Mouse (Mus musculus): ENCODE data around the gene Lrpprc. TPM values are rescaled to one million over a fixed set of nuclear protein-coding genes. Genes with fewer than 3 reads are reported as not detected.

The Lrpprc gene
- total RNA-seq, 1 experiment from 2014 or later = 86.6 TPM

DNA sequence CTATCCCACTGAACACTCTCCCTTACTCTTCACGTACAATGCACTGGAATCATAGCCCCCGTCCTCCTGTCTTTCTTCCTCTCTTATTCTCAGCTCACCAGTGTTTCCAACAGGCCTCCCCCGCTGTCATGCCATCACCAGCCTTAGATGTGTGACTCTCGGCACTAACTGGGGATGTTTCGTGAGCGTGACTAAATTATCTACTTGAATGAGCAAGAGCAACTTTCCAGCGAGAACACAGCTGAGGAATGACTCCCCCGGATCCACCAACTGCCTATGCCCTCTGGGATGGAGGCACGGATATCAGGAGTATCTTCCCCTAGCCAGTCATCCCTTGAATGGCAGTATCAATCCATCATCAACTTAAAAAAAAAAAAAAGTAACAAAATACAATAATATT, 66.6 kb downstream of the Lrpprc start:
- ATAC-seq (replicated peaks; ENCODE audit: low read depth, poor library complexity, severe bottlenecking) = no peak

- no peak for ATAC-seq (replicated peaks; ENCODE audit: low read depth, poor library complexity, severe bottlenecking)
Observed at GRCm38 (mm10) chr17:84719105-84719504, 71.5 kb downstream of the Lrpprc start.

DNA sequence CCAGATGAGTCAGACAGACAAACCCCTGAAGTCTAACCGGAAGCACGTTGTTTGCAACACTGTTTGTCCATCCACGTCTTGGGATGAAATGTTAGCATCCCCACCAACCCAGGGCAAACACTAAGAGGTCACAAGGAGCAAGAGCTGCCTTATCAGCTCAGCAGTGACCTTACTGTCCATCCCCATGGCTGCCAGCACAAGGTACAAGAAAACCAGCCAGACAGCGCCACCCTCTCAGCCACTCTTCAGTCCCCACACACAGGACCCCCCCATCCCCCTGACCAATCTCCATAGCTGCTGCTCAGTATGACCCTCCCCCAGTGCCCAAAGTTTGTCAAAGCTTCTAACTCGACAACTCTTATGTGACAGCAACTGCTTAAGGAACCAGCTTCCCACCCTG, 73.2 kb downstream of the Lrpprc start:
- ATAC-seq (replicated peaks; ENCODE audit: low read depth, poor library complexity, severe bottlenecking) = no peak

- no peak for ATAC-seq (replicated peaks; ENCODE audit: low read depth, poor library complexity, severe bottlenecking)
Observed at GRCm38 (mm10) chr17:84716252-84716872, 74.2 kb downstream of the Lrpprc start.

- ATAC-seq (replicated peaks; ENCODE audit: low read depth, poor library complexity, severe bottlenecking) = no peak
Observed at GRCm38 (mm10) chr17:84714930-84715329, 75.7 kb downstream of the Lrpprc start.

DNA sequence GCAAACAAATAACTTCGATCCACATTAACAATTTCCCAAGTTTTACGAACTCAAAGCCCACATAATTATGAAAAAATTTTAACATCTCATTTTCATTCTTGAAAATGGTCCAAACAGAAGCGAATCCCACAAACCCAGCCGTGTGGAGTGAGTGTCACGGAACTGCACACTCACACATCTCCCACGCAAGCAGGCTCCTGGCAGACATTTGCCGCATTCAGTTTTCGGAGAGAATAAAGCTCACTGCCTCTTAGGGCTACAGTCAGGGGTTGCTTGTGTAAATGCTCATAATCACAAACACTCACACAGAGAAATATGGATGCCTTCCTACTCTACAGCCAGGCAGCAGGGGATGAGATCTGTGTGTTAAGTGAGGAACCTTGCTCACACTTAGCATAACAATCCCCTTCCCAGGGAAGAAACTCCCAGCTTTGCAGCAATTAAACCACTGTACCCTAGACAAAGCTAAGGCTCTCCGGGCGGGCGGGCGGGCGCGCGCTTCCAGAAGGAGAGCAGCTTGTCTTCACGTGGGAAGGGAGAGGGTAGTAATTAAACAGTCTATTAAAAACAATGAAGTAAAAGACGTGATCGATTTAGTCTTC, 76.9 kb downstream of the Lrpprc start:
- no peak for ATAC-seq (replicated peaks; ENCODE audit: low read depth, poor library complexity, severe bottlenecking)

DNA sequence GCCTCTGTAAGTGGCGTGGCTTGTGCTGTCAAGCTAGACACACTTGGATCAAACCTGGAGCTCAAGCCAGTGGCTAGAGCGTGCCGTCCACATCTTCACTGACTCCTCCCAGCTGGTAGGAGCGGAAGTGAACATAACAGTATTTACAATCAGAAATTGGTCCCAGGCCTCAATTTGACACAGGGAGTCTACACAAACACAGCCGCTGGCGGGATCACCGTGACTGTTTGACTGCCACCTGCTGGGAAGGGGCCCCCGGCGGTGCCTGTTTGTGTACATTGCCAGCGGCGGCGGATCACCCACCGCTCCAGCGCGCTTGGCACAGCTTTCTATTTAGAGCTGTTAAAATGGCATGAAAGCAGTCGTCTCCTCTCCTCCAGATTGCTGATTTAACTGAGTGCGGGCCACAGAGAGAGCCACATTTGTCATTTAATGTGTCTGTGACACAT, 81.2 kb downstream of the Lrpprc start:
- ATAC-seq (replicated peaks; ENCODE audit: low read depth, poor library complexity, severe bottlenecking) = no peak

- no peak for ATAC-seq (replicated peaks; ENCODE audit: low read depth, poor library complexity, severe bottlenecking)
Observed at GRCm38 (mm10) chr17:84708818-84709217, 81.8 kb downstream of the Lrpprc start.

- no peak for ATAC-seq (replicated peaks; ENCODE audit: low read depth, poor library complexity, severe bottlenecking)
Observed at GRCm38 (mm10) chr17:84707407-84707806, 83.2 kb downstream of the Lrpprc start.

DNA sequence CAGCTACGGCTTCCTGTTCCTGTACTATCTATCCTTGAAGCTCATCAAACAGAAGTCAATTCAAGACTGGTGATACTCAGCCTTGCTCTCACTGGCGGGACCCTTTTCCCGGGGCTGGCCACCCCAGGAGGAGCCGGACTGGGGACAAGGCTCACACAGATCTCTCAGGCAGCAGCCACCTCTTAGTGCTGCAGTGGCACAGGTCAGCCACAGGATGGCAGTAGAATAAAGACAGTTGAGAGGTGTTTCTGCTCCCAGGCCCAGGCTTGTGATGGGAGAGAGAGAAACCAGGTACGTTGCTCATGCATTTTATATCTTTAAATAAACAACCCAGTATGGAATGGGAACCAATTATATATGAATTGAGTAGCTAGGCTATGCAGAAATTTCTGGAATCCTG, 91.9 kb downstream of the Lrpprc start:
- ATAC-seq (replicated peaks; ENCODE audit: low read depth, poor library complexity, severe bottlenecking) = peak; percentile 94

DNA sequence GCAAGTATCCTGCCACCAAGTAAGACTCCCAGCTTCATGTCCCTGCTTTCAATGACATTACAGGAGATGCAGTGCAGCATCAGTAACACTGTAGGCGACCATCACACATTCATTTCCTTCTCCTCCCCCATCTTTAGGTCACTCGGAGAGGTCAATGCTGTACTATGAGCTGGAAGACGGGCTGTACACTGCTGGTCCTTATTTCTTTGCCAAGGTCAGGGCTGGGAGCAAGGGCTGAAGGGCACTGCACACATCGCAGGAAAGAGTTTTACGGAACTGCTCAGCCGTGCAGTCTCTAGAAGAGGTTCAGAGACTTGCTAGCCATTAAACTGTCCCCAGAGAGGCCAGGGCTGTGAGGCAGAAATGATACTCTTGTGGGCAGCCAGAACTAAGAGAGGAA, 94.1 kb downstream of the Lrpprc start:
- ATAC-seq (replicated peaks; ENCODE audit: low read depth, poor library complexity, severe bottlenecking) = no peak

GRCm38 (mm10) chr17:84693741-84694140, 96.8 kb downstream of the Lrpprc start:
- no peak for ATAC-seq (replicated peaks; ENCODE audit: low read depth, poor library complexity, severe bottlenecking)

GRCm38 (mm10) chr17:84690111-84690510, 100.5 kb downstream of the Lrpprc start:
- no peak for ATAC-seq (replicated peaks; ENCODE audit: low read depth, poor library complexity, severe bottlenecking)

DNA sequence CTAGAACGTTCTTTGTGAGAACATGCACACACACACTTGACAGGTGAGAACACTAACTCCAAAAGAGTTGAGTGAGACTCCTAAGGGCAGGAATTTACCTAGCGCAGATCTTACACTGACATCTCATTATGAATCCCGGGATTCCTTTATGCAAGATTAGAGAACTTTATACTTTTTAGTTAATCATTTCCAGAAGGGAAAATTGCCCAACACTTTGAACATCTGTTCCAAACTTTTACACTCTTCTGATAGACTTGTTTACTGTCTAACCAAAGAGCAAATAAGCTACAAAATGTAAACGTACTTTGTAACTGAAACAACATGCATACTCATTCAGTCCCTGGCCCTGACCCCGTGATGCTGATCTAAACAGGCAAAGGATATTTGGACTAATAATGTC, 101.3 kb downstream of the Lrpprc start:
- no peak for ATAC-seq (replicated peaks; ENCODE audit: low read depth, poor library complexity, severe bottlenecking)

- no peak for ATAC-seq (replicated peaks; ENCODE audit: low read depth, poor library complexity, severe bottlenecking)
Observed at GRCm38 (mm10) chr17:84688834-84689233, 101.8 kb downstream of the Lrpprc start.

DNA sequence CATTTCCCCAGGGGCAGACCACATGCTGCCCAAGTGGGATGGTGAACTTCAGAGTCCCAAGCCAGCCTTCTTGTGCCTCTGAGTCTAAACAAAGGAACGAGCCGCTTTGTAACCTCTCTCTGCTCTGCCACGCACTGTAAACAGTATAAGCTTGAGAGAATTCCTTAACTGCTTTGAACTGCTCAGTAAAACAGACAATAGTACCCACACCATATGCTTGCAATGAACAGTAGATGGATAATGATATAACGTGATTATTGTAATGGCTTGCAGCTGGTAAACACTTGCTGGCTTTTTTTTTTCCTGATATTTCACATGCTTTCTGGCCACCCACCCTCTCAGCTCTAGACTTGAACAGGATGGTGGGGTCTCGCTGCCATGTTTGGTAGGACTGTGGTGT, 102.6 kb downstream of the Lrpprc start:
- ATAC-seq (replicated peaks; ENCODE audit: low read depth, poor library complexity, severe bottlenecking) = no peak

- ATAC-seq (replicated peaks; ENCODE audit: low read depth, poor library complexity, severe bottlenecking) = no peak
Observed at GRCm38 (mm10) chr17:84685286-84685685, 105.3 kb downstream of the Lrpprc start.

GRCm38 (mm10) chr17:84684284-84684683, 106.3 kb downstream of the Lrpprc start:
- no peak for ATAC-seq (replicated peaks; ENCODE audit: low read depth, poor library complexity, severe bottlenecking)

GRCm38 (mm10) chr17:84682734-84683717, 107.6 kb downstream of the Lrpprc start, which contains the start of gene Abcg5:
Gene Abcg5, minus strand, starts transcription at chr17:84683011.
- no peak for ATAC-seq (replicated peaks; ENCODE audit: low read depth, poor library complexity, severe bottlenecking)

DNA sequence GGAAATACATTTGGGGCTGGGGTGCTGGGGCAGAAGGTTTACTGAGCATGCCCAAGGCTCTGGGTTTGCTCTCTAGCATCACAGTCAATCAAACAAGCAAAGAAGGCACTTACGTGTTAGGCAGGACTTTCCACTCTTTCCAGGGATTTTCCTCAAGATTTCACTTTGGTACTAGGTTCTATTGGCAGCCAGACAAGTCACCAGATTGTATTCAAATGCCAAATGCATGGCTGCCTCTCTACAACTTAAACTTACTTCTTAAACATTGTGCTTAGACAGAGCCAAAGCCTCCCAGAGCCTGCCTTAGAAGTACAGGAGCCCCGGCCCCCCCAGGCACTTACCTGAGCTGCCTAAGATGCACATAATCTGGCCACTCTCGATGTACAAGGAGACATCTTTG, 108.9 kb downstream of the Lrpprc start:
- no peak for ATAC-seq (replicated peaks; ENCODE audit: low read depth, poor library complexity, severe bottlenecking)

GRCm38 (mm10) chr17:84677595-84677994, 113.0 kb downstream of the Lrpprc start:
- ATAC-seq (replicated peaks; ENCODE audit: low read depth, poor library complexity, severe bottlenecking) = peak; percentile 62
